In genomic region chr1:133701824-133702223, GRCm38 (mm10) we compare ENCODE assay signal across 16 mouse cellular contexts. TPM values are rescaled to one million over a fixed set of nuclear protein-coding genes. Genes with fewer than 3 reads are reported as not detected.
DNase-seq lines count a peak whose midpoint lies in the region; ATAC-seq and TF ChIP-seq lines count a peak whose summit lies in the region.
"Not testable (repeated sequence)": the region's sequence is repeated elsewhere in the genome, so short reads cannot be mapped to it uniquely, and the experiment has no call there.
"Had no signal": no experiment of that assay in that cellular context is flagged by ENCODE, and none has a peak within 500 bp of the region (broad histone marks: within the 10 kb centered on the region; RNA-seq: fewer than 3 reads in every experiment).

No protein-coding gene starts in this region.

- peak; percentile 41 for DNase-seq in CD4-positive helper T cell, adult 2 months (ENCODE audit: low read depth, low spot score)
- peak; percentile 54 for DNase-seq in R1 (ENCODE audit: low read depth, low spot score)
- DNase-seq in cerebellum, postnatal 10 days = peak; percentile 26 to 31
- DNase-seq in heart, postnatal 4 days = peak; percentile 23
- DNase-seq in kidney, postnatal 36 days = peak; percentile 30 to 69
- DNase-seq in lung, postnatal 0 days (ENCODE audit: low spot score) = not testable (repeated sequence)
- DNase-seq in right cerebral cortex, adult 18-20 months = peak; percentile 22
- peak; percentile 62 for DNase-seq in thymus, postnatal 4 days

- H3K4me3 ChIP-seq in lung, postnatal 0 days (ENCODE audit: low read depth, low read length) = not testable (repeated sequence)

- not testable (repeated sequence) for H3K4me1 ChIP-seq in lung, postnatal 0 days (ENCODE audit: insufficient read depth, low read depth, low read length)

- not testable (repeated sequence) for TF ChIP-seq EP300 in lung, postnatal 0 days (IDR thresholded peaks at IDR 0.05)

- WGBS in lung, postnatal 0 days = 15% methylated on average over 2 of the region's 2 CpGs

- H3K4me2 ChIP-seq in lung, postnatal 0 days (replicated peaks; ENCODE audit: low read depth, low read length) = not testable (repeated sequence)

- not testable (repeated sequence) for H3K36me3 ChIP-seq in lung, postnatal 0 days (ENCODE audit: insufficient read depth, low read length)

- peak; percentile 61 for TF ChIP-seq CTCF in lung, postnatal 0 days (IDR thresholded peaks at IDR 0.05)

- not testable (repeated sequence) for H3K9ac ChIP-seq in lung, postnatal 0 days (replicated peaks; ENCODE audit: low read depth)

- not testable (repeated sequence) for H3K27me3 ChIP-seq in lung, postnatal 0 days (replicated peaks; ENCODE audit: insufficient read depth, low read length)

- ATAC-seq in lung, postnatal 0 days = not testable (repeated sequence)

- not testable (repeated sequence) for H3K27ac ChIP-seq in lung, postnatal 0 days (ENCODE audit: low read length)

- not testable (repeated sequence) for H3K9me3 ChIP-seq in lung, postnatal 0 days (ENCODE audit: low read length)

RNA-seq across cellular contexts. Expression of gene Lax1, which starts 11.9 kb away (rescaled TPM):
- total RNA-seq in heart, postnatal 4 days (2021) = under 1 TPM; 0.41 TPM
- polyA plus RNA-seq in lung, postnatal 0 days (2015; fragmentation: Nextera tagmentation; extraction: Ambion mirVana) = 0.30 and 0.33 TPM in 2 replicates
- total RNA-seq: adrenal gland, postnatal 25 days had no signal
- polyA plus RNA-seq: hindbrain, embryonic 16.5 days had no signal

RNA-seq across cellular contexts. Expression of gene Gm38394, which starts 40.7 kb away (rescaled TPM):
- total RNA-seq in heart, postnatal 4 days (2021) = 10 to 100 TPM; 37.3 to 40.5 TPM
- polyA plus RNA-seq in lung, postnatal 0 days (2015; fragmentation: Nextera tagmentation; extraction: Ambion mirVana) = 3.8 and 4.0 TPM in 2 replicates

RNA-seq across cellular contexts. Expression of gene Zbed6, which starts 41.1 kb away (rescaled TPM):
- 10 to 100 TPM; 13.4 to 14.3 TPM for total RNA-seq in heart, postnatal 4 days (2021)
- polyA plus RNA-seq in lung, postnatal 0 days (2015; fragmentation: Nextera tagmentation; extraction: Ambion mirVana) = not detected in 2 replicates
- polyA plus RNA-seq: embryonic facial prominence, embryonic 12.5 days; heart, embryonic 10.5 days; hindbrain, embryonic 16.5 days; kidney, embryonic 14.5 days; lung, embryonic 15.5 days; neural tube, embryonic 15.5 days; stomach, embryonic 16.5 days had no signal
